Mouse (Mus musculus) ovary, postnatal 10 days (tissue): ENCODE data around the gene Gm49721.
A peak's percentile ranks its signal among the peaks of the same experiment; 100 is the strongest.
"Not testable (repeated sequence)": the region's sequence is repeated elsewhere in the genome, so short reads cannot be mapped to it uniquely, and the experiment has no call there.

Experiments used
- DNase-seq: peaks from one replicate; pipeline ENCODE4 v3.0.0; 2022; ENCODE audit warnings: low spot score

Gm49721 gene

DNA sequence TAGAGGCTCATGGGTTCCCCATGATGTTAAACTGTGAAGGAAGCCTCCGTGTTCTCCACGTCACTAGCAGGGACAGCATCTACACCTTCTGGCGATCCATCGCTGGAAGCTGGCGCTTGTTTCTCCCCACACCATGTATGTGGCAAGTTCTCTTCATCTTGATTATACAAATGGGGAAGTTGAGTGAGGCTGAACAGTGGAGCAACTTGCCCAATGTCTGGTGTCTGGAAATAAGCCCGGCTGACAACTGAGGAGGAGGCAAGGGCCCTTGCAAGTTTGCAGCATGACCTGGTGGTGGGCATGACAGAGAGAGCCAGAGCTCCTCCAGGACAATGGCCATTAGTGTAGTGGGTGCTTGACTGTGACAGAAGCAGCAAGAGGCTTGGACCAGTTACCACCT, 96.8 kb downstream of the Gm49721 start:
- DNase-seq = not testable (repeated sequence)

DNA sequence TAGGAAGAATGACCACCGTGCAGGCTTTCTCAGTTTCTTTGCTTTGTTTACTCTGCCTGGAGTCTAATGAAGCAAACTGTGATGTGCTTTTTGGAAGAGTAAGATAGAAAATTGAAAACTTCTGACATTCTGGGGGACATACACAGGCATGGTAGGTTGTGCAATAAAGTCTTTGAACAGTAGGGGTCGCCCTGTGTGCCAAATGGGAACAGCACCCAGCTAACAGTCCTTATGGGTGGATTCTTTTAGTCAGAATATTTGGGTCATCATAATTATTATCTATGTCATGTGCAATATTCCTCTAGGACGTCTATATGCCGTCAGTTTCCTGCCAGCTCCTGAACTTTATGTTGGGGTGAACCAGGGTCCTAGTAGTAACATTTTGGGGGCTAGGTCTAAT, 100.9 kb downstream of the Gm49721 start:
- DNase-seq = peak; percentile 14

DNA sequence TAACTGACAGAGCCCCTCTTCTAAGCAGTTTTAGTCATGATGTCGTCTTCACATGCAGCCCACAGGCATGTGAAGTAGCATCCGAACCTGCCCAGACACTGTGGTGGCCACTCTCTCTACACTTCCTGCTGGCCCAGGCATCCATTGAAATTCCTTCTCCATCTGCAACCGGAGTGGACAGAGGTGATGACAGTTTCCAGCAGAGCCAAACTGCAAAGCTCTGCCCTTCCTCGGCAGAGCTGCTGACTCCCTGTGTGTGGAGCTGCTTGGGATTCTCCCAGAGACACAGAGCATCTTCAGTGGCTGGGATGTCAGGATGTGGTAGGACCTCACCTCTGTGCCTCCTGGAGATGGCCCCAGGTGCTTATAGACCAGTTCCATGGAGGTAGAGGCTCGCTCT, 105.8 kb downstream of the Gm49721 start:
- not testable (repeated sequence) for DNase-seq

DNA sequence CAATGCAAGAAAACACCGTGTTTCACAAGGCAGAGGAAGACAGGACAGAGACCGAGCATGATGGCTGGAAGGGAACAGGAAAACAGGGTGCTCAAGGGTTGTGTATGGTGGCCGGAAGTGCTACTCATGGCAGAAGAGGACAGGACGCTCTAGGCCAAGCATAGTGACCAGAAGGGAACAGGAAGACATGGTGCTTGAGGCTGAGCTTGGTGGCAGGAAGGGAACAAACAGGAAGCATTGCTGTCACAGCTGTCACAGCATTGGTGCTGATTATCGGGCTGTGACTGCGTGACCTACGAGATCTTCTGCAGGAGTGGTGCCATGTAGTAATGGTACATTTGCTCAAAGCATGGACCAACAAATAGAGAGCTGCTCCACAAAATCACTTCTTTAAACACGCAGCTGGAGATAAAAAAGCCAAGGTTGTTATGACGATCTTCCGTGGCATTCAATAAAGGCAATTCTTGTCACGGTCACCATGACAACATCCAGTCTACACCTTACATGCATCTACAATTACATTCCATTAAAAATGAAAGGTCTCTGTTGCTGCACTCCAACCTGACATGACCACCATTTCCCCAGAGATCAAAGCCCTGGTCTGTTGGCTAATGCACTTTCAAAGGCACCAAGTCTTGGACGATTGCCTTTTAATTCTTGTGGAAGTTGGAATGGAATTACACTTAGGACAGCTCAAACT, 106.9 kb downstream of the Gm49721 start:
- not testable (repeated sequence) for DNase-seq

DNA sequence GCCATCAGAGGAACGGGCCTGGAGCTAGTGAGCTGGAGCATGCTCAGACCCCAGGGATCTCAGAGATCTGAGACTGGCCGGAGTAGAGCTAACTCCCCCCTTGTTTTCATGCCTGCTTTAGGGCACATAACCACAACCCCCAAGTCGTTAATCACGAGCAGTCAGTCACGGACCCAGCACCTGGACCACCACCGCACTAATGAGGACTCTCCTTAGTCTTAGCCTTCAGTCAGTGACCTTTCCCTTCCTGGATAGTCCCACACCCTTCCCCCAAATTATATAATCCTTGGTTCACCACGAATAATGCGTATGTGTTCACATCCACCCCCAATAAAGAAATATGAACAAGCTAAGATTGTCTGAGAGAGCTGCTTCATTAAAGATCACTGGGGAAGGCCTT, 108.1 kb downstream of the Gm49721 start:
- not testable (repeated sequence) for DNase-seq
